Mouse (Mus musculus): ENCODE data around the gene Tspan18. TPM values are rescaled to one million over a fixed set of nuclear protein-coding genes. Genes with fewer than 3 reads are reported as not detected.

Gene Tspan18
- polyA plus RNA-seq (2014; fragmentation: Nextera tagmentation; extraction: Ambion mirVana) = 47.9 and 48.7 TPM in 2 replicates

DNA sequence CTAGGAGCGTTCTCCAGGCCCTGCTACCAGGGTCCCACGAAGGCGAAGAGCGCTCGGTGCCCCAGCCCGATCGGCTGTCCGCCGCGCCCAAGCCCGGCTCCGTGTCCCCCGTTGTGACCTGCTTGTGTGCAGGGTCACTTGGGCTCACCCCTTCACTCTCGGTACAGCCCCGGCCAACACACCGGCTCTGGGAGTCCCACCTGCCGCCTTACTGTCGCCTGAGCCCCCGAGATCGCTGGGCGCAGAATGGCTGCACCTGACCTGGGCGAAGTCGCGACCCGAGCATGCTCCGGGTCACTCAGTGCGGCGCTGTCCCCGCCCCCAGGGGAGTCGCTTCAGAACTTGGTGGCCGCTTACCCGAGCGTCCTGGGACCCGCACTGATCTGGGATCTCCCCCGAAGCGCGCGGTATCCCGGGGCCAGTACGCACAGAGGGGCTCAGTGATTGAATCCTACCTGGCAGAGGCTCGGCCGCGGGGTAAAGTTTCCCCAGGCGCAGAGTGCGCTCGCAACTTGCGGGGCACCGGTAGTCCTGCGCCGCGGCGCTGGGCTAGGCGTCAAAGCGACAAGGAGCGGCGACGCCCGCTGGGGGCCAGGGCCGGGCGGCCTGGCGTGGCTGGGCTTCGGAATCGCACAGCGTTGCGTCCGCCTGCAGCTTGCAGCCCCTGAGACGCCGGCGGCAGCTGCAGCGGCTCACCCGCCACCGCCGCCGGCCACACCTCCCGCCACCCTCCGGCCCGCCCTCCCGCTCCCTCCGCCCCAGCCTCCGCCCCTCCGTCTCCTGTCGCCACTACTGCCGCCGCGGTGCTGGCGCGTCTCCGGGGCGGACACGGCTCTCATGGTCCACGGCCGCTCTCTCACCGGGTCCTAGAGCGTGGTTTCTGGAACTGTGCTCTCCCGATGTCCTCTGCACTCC lies at the start of gene Tspan18:
TSS of gene Tspan18 (minus strand) at position 689 of the 915 bp plus-strand sequence.
- H3K9me3 ChIP-seq (ENCODE audit: control insufficient read depth, low read length) = no peaks in the 10 kb centered on the region
- H3K27ac ChIP-seq (ENCODE audit: low read depth, low read length) = peak within 1 kb of the TSS; percentile 65
- H3K4me1 ChIP-seq (ENCODE audit: control insufficient read depth, insufficient read depth, low read length) = peaks cover 26% of the 10 kb centered on the region
- peak; percentile 97 for DNase-seq (ENCODE audit: low spot score, missing footprints)
- no peaks in the 10 kb centered on the region for H3K27me3 ChIP-seq (ENCODE audit: control insufficient read depth, insufficient read depth, low read length)
- under 1% methylated on average over 82 of the region's 95 CpGs for WGBS
- no peaks in the 10 kb centered on the region for H3K36me3 ChIP-seq (ENCODE audit: control insufficient read depth, insufficient read depth, low read length)
- peak; percentile 88 for ATAC-seq (ENCODE audit: low FRiP score)
- H3K4me2 ChIP-seq = peak within 1 kb of the TSS; percentile 98
- peak within 1 kb of the TSS; percentile 86 for H3K9ac ChIP-seq (ENCODE audit: low read length)
- peak within 1 kb of the TSS; percentile 76 for H3K4me3 ChIP-seq (ENCODE audit: low read depth, low read length)

- Histone ChIP-seq H3K9me3 (ENCODE audit: control insufficient read depth, low read length) (no peaks in the 10 kb centered on the region), H3K9ac (ENCODE audit: low read length) (no peak overlapping the region), H3K27ac (ENCODE audit: low read depth, low read length) (no peak overlapping the region), H3K36me3 (ENCODE audit: control insufficient read depth, insufficient read depth, low read length) (no peaks in the 10 kb centered on the region), H3K4me3 (ENCODE audit: low read depth, low read length) (no peak overlapping the region), H3K27me3 (ENCODE audit: control insufficient read depth, insufficient read depth, low read length) (no peaks in the 10 kb centered on the region), H3K4me2 (no peak overlapping the region), H3K4me1 (ENCODE audit: control insufficient read depth, insufficient read depth, low read length) (no peaks in the 10 kb centered on the region)
- no peak for DNase-seq (ENCODE audit: low spot score, missing footprints)
- no peak for ATAC-seq (ENCODE audit: low FRiP score)
- 97% methylated on average over 5 of the region's 5 CpGs for WGBS
Observed at GRCm38 (mm10) chr2:93383831-93384230, 49.5 kb upstream of the Tspan18 start.

DNA sequence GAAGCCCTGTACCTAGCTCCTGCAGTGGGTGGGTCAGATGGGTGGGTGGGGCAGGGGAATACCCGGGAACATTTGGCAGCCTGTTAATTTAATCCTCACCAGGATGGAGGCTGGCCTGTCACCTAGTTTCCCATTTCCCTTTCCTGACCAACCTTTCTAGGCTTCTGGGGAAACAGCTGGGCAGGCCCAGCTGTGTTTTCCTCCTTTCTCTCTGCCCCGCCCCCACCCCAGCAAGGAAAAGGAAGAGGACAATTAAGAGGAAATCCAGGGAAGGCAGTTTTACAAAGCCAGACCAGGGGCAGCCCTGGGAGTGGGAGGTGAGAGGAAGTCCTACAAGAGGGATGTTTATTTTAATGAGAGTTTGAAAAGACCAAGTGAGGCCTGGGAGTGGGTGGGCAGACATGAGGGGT lies 46.4 kb upstream of the Tspan18 start:
- Histone ChIP-seq H3K36me3 (ENCODE audit: control insufficient read depth, insufficient read depth, low read length) (no peaks in the 10 kb centered on the region), H3K4me1 (ENCODE audit: control insufficient read depth, insufficient read depth, low read length) (no peaks in the 10 kb centered on the region), H3K4me3 (ENCODE audit: low read depth, low read length) (no peak overlapping the region), H3K27ac (ENCODE audit: low read depth, low read length) (no peak overlapping the region), H3K9ac (ENCODE audit: low read length) (no peak overlapping the region), H3K27me3 (ENCODE audit: control insufficient read depth, insufficient read depth, low read length) (no peaks in the 10 kb centered on the region), H3K4me2 (no peak overlapping the region), H3K9me3 (ENCODE audit: control insufficient read depth, low read length) (no peaks in the 10 kb centered on the region)
- ATAC-seq (ENCODE audit: low FRiP score) = no peak
- 27% methylated on average over 1 of the region's 2 CpGs for WGBS
- DNase-seq (ENCODE audit: low spot score, missing footprints) = no peak

GRCm38 (mm10) chr2:93377797-93378196 lies 43.5 kb upstream of the Tspan18 start:
- Histone ChIP-seq H3K4me2 (no peak overlapping the region), H3K4me1 (ENCODE audit: control insufficient read depth, insufficient read depth, low read length) (no peaks in the 10 kb centered on the region), H3K4me3 (ENCODE audit: low read depth, low read length) (no peak overlapping the region), H3K9me3 (ENCODE audit: control insufficient read depth, low read length) (no peaks in the 10 kb centered on the region), H3K9ac (ENCODE audit: low read length) (no peak overlapping the region), H3K27ac (ENCODE audit: low read depth, low read length) (no peak overlapping the region), H3K36me3 (ENCODE audit: control insufficient read depth, insufficient read depth, low read length) (no peaks in the 10 kb centered on the region), H3K27me3 (ENCODE audit: control insufficient read depth, insufficient read depth, low read length) (no peaks in the 10 kb centered on the region)
- no peak for ATAC-seq (ENCODE audit: low FRiP score)
- DNase-seq (ENCODE audit: low spot score, missing footprints) = no peak
- WGBS = 73% methylated on average over 15 of the region's 15 CpGs

GRCm38 (mm10) chr2:93377157-93377556 lies 42.9 kb upstream of the Tspan18 start:
- DNase-seq (ENCODE audit: low spot score, missing footprints) (no peak), ATAC-seq (ENCODE audit: low FRiP score) (no peak)
- Histone ChIP-seq H3K4me1 (ENCODE audit: control insufficient read depth, insufficient read depth, low read length) (no peaks in the 10 kb centered on the region), H3K9ac (ENCODE audit: low read length) (no peak overlapping the region), H3K27ac (ENCODE audit: low read depth, low read length) (no peak overlapping the region), H3K9me3 (ENCODE audit: control insufficient read depth, low read length) (no peaks in the 10 kb centered on the region), H3K36me3 (ENCODE audit: control insufficient read depth, insufficient read depth, low read length) (no peaks in the 10 kb centered on the region), H3K27me3 (ENCODE audit: control insufficient read depth, insufficient read depth, low read length) (no peaks in the 10 kb centered on the region), H3K4me2 (no peak overlapping the region), H3K4me3 (ENCODE audit: low read depth, low read length) (no peak overlapping the region)
- 96% methylated on average over 3 of the region's 3 CpGs for WGBS

DNA sequence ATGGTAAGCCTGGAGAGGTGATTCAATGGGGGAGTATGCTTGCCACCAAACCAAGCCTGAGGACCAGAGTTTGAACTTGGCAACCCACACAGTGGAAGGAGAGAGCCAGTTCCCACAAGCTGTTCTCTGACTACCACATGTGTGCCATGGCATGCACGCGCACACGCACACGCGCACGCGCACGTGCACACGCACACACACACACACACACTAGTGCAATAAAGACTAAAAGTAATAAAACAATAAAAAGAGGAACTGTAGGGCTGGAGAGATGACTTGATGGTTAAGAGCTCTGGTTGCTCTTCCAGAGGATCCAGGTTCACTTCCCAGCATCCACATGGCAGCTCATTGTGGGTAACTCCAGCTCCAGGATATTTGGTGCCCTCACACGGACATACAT lies 38.6 kb upstream of the Tspan18 start:
- H3K4me3 ChIP-seq (ENCODE audit: low read depth, low read length) = no peak overlapping the region
- H3K9ac ChIP-seq (ENCODE audit: low read length) = no peak overlapping the region
- 96% methylated on average over 10 of the region's 10 CpGs for WGBS
- no peak overlapping the region for H3K27ac ChIP-seq (ENCODE audit: low read depth, low read length)
- H3K27me3 ChIP-seq (ENCODE audit: control insufficient read depth, insufficient read depth, low read length) = no peaks in the 10 kb centered on the region
- ATAC-seq (ENCODE audit: low FRiP score) (no peak), DNase-seq (ENCODE audit: low spot score, missing footprints) (no peak)
- H3K9me3 ChIP-seq (ENCODE audit: control insufficient read depth, low read length) = no peaks in the 10 kb centered on the region
- H3K4me2 ChIP-seq = no peak overlapping the region
- H3K4me1 ChIP-seq (ENCODE audit: control insufficient read depth, insufficient read depth, low read length) = peaks cover 7% of the 10 kb centered on the region
- H3K36me3 ChIP-seq (ENCODE audit: control insufficient read depth, insufficient read depth, low read length) = no peaks in the 10 kb centered on the region

DNA sequence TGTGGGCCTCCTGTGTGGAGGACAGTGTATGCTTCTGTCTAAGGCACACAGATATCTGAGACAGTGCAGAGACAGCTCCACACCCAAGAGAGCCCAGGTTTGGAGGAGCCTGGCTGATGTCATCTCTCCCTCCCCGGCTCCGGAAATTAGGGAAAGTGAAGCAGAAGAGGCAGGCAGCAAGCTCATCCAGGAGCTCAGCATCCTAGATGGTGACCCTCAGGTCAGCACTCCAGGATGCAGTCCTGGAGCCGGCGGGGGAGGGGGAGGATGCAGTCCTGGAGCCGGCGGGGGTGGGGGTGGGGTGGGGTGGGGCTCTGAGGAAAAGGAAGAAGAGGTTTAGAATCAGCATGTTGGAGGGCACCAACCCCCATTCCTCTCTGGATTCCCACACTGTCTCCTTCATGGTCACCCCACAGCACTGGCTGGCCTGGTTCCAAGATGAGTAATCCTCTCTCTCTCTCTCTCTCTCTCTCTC lies 37.8 kb upstream of the Tspan18 start:
- Histone ChIP-seq H3K9ac (ENCODE audit: low read length) (no peak overlapping the region), H3K4me2 (no peak overlapping the region), H3K4me3 (ENCODE audit: low read depth, low read length) (no peak overlapping the region), H3K27ac (ENCODE audit: low read depth, low read length) (no peak overlapping the region), H3K27me3 (ENCODE audit: control insufficient read depth, insufficient read depth, low read length) (no peaks in the 10 kb centered on the region), H3K4me1 (ENCODE audit: control insufficient read depth, insufficient read depth, low read length) (peaks cover 10% of the 10 kb centered on the region), H3K9me3 (ENCODE audit: control insufficient read depth, low read length) (no peaks in the 10 kb centered on the region), H3K36me3 (ENCODE audit: control insufficient read depth, insufficient read depth, low read length) (no peaks in the 10 kb centered on the region)
- no peak for ATAC-seq (ENCODE audit: low FRiP score)
- DNase-seq (ENCODE audit: low spot score, missing footprints) = no peak
- WGBS = 23% methylated on average over 5 of the region's 6 CpGs

DNA sequence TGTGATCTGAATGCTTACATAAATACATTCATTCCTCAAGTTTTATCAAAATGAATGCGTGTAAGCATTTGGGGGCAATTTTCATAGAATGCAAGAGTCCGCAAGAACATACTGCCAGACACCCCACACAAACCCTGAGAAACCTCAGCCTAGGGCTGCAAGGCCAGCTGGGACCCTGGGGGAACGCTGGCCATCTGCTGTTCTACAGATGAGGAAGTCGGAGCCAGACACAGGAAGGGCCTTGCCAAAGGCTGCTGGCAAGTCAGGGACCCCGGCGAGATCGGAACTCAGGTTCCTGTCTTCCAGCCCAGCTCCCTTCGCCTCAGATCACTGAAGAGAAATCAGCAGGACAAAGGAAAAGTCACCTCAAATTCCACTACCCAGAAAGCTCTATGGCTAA lies 34.6 kb upstream of the Tspan18 start:
- 83% methylated on average over 8 of the region's 8 CpGs for WGBS
- Histone ChIP-seq H3K4me2 (no peak overlapping the region), H3K4me1 (ENCODE audit: control insufficient read depth, insufficient read depth, low read length) (peaks cover 10% of the 10 kb centered on the region), H3K27ac (ENCODE audit: low read depth, low read length) (no peak overlapping the region), H3K9me3 (ENCODE audit: control insufficient read depth, low read length) (no peaks in the 10 kb centered on the region), H3K27me3 (ENCODE audit: control insufficient read depth, insufficient read depth, low read length) (no peaks in the 10 kb centered on the region), H3K9ac (ENCODE audit: low read length) (no peak overlapping the region), H3K4me3 (ENCODE audit: low read depth, low read length) (no peak overlapping the region), H3K36me3 (ENCODE audit: control insufficient read depth, insufficient read depth, low read length) (no peaks in the 10 kb centered on the region)
- DNase-seq (ENCODE audit: low spot score, missing footprints) (no peak), ATAC-seq (ENCODE audit: low FRiP score) (no peak)

GRCm38 (mm10) chr2:93367962-93368361 lies 33.7 kb upstream of the Tspan18 start:
- H3K9ac ChIP-seq (ENCODE audit: low read length) = no peak overlapping the region
- WGBS = 62% methylated on average over 6 of the region's 6 CpGs
- ATAC-seq (ENCODE audit: low FRiP score) (no peak), DNase-seq (ENCODE audit: low spot score, missing footprints) (no peak)
- H3K4me2 ChIP-seq = no peak overlapping the region
- H3K36me3 ChIP-seq (ENCODE audit: control insufficient read depth, insufficient read depth, low read length) = no peaks in the 10 kb centered on the region
- no peak overlapping the region for H3K27ac ChIP-seq (ENCODE audit: low read depth, low read length)
- H3K9me3 ChIP-seq (ENCODE audit: control insufficient read depth, low read length) = no peaks in the 10 kb centered on the region
- peaks cover 10% of the 10 kb centered on the region for H3K4me1 ChIP-seq (ENCODE audit: control insufficient read depth, insufficient read depth, low read length)
- H3K4me3 ChIP-seq (ENCODE audit: low read depth, low read length) = no peak overlapping the region
- H3K27me3 ChIP-seq (ENCODE audit: control insufficient read depth, insufficient read depth, low read length) = no peaks in the 10 kb centered on the region

Data from midbrain, embryonic 11.5 days (tissue).